Mouse (Mus musculus): ENCODE measurements around the gene Cep83.

Cep83 gene

DNA sequence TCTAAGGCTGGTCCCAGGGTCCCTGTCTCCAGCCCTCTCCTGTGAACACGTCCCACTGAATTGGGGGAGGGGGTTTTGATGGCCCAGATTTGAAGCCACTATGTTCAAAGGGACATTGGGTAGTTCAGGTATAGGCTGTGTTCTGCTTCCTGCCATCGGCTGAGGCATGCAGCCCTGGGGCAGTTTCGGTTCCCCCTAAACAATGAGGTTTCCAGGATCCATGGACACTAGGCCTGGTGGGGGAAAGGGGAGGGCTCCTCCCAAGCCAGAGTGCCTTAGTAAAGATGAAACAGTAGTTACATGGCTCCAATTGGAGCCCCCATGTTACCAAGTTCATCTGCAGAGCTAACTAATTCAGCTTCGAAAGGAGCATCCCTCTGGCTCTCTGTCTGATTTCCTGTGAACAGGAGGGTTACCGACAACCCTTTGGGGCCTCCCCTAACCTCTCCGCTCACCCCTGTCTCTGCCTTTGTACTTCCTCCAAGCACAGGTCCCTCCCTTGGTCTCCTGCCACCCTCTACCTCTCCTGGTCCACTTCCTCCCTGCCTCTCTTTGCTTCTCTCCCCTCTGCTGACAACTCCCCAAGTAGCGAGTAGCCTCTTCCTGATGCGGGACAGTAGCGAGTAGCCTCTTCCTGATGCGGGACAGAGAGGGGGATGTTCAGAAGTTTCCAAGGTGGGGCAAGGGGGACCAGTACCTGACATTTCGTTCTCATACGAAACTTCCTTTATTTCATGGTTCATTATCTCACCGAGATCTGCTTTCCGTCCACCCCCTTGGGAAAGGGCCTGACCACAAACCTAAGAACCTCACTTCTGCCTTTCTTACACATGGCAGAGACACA is 139.7 kb downstream of the Cep83 start:
- peak; percentile 65 for DNase-seq

DNA sequence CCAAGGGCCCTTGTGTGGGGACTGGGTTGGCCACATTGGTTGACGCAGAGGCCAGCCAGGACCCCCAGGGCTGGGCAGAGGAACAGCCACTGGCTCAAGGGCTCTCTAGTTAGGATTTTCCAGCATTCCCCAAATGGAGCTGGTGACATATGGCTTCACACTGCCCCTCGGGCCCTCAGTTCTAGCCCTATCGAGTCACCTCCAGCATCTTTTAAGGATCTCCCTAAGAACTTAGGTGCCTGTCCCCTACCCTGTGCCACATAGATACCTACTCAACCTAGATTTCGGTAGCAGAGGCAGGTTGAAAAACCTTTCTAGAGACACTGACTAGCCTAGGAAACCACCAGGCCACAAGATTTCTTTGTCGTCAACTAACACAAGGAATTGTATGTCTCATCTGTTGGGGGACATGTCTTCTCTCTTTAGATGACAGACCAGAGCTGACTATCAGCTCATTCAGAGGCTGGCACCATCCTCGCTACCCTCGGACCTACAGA is 140.3 kb downstream of the Cep83 start:
- peak; percentile 15 for DNase-seq

DNA sequence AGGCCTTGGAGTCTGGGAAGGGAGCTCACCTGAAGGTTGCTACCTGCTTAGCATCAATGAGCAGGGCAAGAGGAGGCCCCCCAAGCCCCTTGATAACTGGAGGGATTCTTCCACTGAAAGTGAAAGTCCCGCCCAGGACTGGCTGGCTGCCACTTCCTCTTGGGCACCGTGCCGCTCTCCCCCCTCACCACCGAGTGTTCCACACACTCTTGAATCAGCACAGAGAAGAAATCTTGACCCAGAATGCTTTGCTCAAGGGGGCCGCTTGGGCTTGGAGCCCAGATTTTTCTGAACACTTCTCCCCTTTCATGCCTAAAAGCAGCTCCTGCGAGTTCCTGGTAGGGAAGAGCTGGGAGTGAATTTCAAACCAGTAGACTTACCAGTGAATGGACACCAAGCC is 141.0 kb downstream of the Cep83 start:
- DNase-seq: peak; percentile 78

DNA sequence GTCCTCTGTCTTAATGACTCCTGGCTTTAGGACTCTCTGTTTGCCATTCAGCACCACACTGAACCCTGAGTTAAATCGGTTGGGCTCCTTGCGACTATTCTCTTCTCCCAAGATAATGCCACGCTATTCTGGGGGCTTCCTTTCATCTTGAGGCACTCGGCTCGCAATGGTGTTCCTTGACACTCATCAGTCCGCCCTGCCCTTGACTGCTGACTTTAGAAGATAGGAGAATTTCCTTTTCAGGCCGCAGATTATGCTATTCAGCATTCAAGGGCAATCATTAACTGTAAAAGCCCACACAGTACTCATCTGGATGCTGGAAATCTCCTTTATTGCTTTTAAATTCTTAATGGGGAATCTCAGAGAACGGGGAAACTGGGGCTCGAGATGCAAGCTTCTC is 147.4 kb downstream of the Cep83 start:
- DNase-seq: no peak

Measured in thymus, postnatal 25 days (tissue).